Mouse (Mus musculus) effector memory CD4-positive, alpha-beta T cell, adult 5 months (primary cell): Measurements from ENCODE around the gene Psmb8. TPM values are rescaled to one million over a fixed set of nuclear protein-coding genes. Genes with fewer than 3 reads are reported as not detected.

Source experiments
- polyA plus RNA-seq: library from polyadenylated mRNA; unstranded; fragments of 100-300 nt; shearing (Covaris generic); gene quantifications from one replicate; pipeline ENCODE4 v1.2.1, GENCODE M21; 2017

Gene Psmb8
- polyA plus RNA-seq, result 610 TPM

GRCm38 (mm10) chr17:34196941-34197894, at the start of gene Psmb8:
Psmb8 (plus strand) TSS chr17:34197721.

GRCm38 (mm10) chr17:34152923-34153322, 44.6 kb upstream of the Psmb8 start, which contains the start of gene H2-DMb1:
H2-DMb1 (plus strand) TSS chr17:34153072.

GRCm38 (mm10) chr17:34187261-34187916, 10.1 kb upstream of the Psmb8 start, which contains the start of the genes Tap1 and Psmb9:
Tap1 (plus strand) TSS chr17:34187553.
Psmb9 (minus strand) TSS chr17:34187764.

GRCm38 (mm10) chr17:34203444-34203843, 5.9 kb downstream of the Psmb8 start, which contains the start of gene Tap2:
Tap2 (plus strand) TSS chr17:34203527.

GRCm38 (mm10) chr17:34238706-34239105, 41.2 kb downstream of the Psmb8 start, which contains the start of gene H2-Ob:
H2-Ob (plus strand) TSS chr17:34238903.

Other genes with a start within 250 kb of the Psmb8 start
- gene B3galt4, start 246.2 kb upstream of the Psmb8 start, polyA plus RNA-seq, result 7.9 TPM
- 48.6 TPM for gene Vps52, start 241.9 kb upstream of the Psmb8 start, polyA plus RNA-seq
- gene Rps18, start 241.7 kb upstream of the Psmb8 start, polyA plus RNA-seq, result 2,421 TPM
- gene H2-K1, start 197.4 kb upstream of the Psmb8 start, polyA plus RNA-seq, result 13,966 TPM
- 29.5 TPM for gene Ring1, start 173.0 kb upstream of the Psmb8 start, polyA plus RNA-seq
- 238 TPM for gene H2-Ke6, start 169.7 kb upstream of the Psmb8 start, polyA plus RNA-seq
- 112 TPM for gene Slc39a7, start 166.0 kb upstream of the Psmb8 start, polyA plus RNA-seq
- 85.3 TPM for gene Rxrb, start 165.9 kb upstream of the Psmb8 start, polyA plus RNA-seq
- gene Col11a2, start 158.3 kb upstream of the Psmb8 start, polyA plus RNA-seq, result 0.94 TPM
- gene H2-Oa, start 105.4 kb upstream of the Psmb8 start, polyA plus RNA-seq, result 6.3 TPM
- 18.9 TPM for gene H2-DMa, start 78.2 kb upstream of the Psmb8 start, polyA plus RNA-seq
- gene Brd2, start 75.1 kb upstream of the Psmb8 start, polyA plus RNA-seq, result 276 TPM
- gene H2-DMb2, start 54.4 kb upstream of the Psmb8 start, polyA plus RNA-seq, result 0.97 TPM
- not detected for gene H2-DMb1, start 44.6 kb upstream of the Psmb8 start, polyA plus RNA-seq
- gene Tap1, start 10.2 kb upstream of the Psmb8 start, polyA plus RNA-seq, result 199 TPM
- 260 TPM for gene Psmb9, start 10.0 kb upstream of the Psmb8 start, polyA plus RNA-seq
- gene Tap2, start 5.8 kb downstream of the Psmb8 start, polyA plus RNA-seq, result 230 TPM
- gene H2-Ob, start 41.2 kb downstream of the Psmb8 start, polyA plus RNA-seq, result 31.4 TPM
- 5.6 TPM for gene H2-Ab1, start 60.0 kb downstream of the Psmb8 start, polyA plus RNA-seq
- gene H2-Aa, start 90.1 kb downstream of the Psmb8 start, polyA plus RNA-seq, result 4.3 TPM
- 1.7 TPM for gene H2-Eb1, start 108.1 kb downstream of the Psmb8 start, polyA plus RNA-seq
- not detected for gene H2-Eb2, start 127.9 kb downstream of the Psmb8 start, polyA plus RNA-seq
- gene Btnl2, start 157.1 kb downstream of the Psmb8 start, polyA plus RNA-seq, result not detected
- gene Btnl1, start 179.4 kb downstream of the Psmb8 start, polyA plus RNA-seq, result not detected
- gene BC051142, start 201.1 kb downstream of the Psmb8 start, polyA plus RNA-seq, result 1.6 TPM